Mouse (Mus musculus): ENCODE data around the gene Ppp2r5d.
A peak's percentile ranks its signal among the peaks of the same experiment; 100 is the strongest.

Gene Ppp2r5d

DNA sequence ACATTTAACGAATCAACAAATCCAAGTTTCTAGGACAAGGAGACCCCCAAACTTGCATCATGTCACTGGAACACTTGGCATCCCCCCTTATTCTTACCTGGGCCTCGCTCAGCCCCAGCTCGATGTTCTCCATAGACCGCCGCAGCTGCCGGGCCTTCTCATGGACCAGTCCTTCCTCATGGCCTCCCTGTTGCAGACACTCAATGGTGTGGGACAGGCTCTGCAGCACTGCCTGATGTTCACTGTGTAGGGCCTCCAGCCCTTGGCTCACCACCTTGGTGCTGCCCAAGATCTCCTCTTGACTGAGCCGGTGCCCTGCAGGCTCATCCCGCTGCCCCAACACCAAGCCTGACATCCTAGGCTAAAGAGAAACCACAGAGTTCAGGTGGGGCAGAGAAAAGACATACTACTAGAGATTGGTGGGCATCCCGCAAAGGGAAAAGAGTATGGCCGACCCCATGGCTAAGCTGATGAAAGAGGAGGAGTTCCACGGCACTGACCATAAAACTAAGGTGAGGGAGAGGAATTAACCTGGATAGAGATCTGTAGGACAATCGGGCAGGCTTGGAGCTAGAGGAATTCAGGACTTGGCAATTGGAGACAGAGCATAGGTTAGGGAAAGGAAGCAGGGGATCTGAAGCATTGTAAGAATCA, 60.6 kb downstream of the Ppp2r5d start:
- no peak for DNase-seq

DNA sequence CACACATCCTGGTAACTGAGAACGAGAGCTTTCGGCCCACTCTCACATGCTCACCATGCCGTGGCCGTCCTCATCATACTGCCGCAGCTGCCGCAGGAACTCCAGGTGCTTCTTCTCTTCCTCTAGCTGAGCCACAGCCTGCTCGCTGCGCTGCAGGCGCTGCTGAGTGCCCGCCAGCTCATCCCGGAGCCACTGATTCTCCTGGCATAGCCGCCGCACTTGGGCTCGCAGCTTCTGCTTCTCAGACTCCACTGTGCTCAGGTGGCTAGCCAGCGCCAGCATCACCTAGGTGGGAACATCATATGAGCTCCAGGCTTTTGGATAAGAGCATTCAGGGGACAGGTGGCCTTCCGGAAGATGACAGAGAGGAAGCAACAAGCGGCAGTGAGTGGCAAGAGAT, 62.9 kb downstream of the Ppp2r5d start:
- DNase-seq = no peak

DNA sequence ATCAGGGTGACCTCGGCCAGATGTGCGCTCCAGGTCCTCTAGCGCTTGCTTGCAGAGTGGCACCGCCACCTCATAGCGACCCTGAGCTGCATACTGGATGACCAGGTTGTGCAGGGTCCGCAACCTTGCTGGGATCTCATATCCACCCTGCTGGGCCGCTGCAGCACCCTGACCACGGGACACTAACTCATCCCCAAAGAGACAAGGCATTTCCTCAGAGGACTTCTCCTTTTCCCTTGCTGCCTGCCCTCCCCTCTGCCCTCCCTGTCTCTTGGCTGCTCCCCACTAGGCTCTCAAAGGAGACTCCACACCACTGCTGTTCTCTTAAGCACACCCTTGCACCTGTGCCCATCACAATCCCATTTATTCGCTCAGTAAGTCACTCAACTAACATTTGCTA, 65.0 kb downstream of the Ppp2r5d start:
- DNase-seq = no peak

- DNase-seq = peak; percentile 63 to 78
Measured at GRCm38 (mm10) chr17:46636831-46637523, 67.9 kb downstream of the Ppp2r5d start.
